Mouse (Mus musculus) MEL (cell line): ENCODE data around the gene Cbl. TPM values are rescaled to one million over a fixed set of nuclear protein-coding genes. Genes with fewer than 3 reads are reported as not detected.

Experiments used
- DNase-seq: peaks from one replicate; pipeline ENCODE4 v3.0.0; 2011; ENCODE audit warnings: low read depth, low spot score
- H3K27ac ChIP-seq: 2 replicates; pipeline ENCODE4 v1.5.1; 2012; ENCODE audit warnings: low read depth, mild to moderate bottlenecking, control low read depth, low read length, moderate library complexity; ENCODE audit not compliant: control insufficient read depth
- H3K27me3 ChIP-seq, 2 experiments: fragments of 150-350 bp in 1 of 2; sonication (generic) in 1 of 2; 2 replicates each; pipeline ENCODE4 v1.6.1; 2012; ENCODE audit warnings: low read length in 2 of 2, mild to moderate bottlenecking in 2 of 2, improper control_type of control experiment in 1 of 2, moderate library complexity in 1 of 2; ENCODE audit not compliant: insufficient read depth in 2 of 2, control insufficient read depth in 1 of 2
- H3K36me3 ChIP-seq, 2 experiments: 2 replicates each; pipeline ENCODE4 v1.6.1; 2012 to 2014; ENCODE audit warnings: low read length in 2 of 2, improper control_type of control experiment in 1 of 2, inconsistent platforms in 1 of 2, mild to moderate bottlenecking in 1 of 2; ENCODE audit not compliant: insufficient read depth in 2 of 2, control insufficient read depth in 1 of 2
- H3K4me1 ChIP-seq, 2 experiments: fragments of 150-350 bp in 1 of 2; sonication (generic) in 1 of 2; 2 replicates each; pipeline ENCODE4 v1.6.1; 2012; ENCODE audit warnings: low read length in 2 of 2, improper control_type of control experiment in 1 of 2, mild to moderate bottlenecking in 1 of 2; ENCODE audit not compliant: insufficient read depth in 2 of 2, control insufficient read depth in 1 of 2
- H3K4me3 ChIP-seq, 2 experiments: fragments of 150-350 bp in 1 of 2; sonication (generic) in 1 of 2; 2 replicates each; pipeline ENCODE4 v1.5.1; 2012; ENCODE audit warnings: low read depth in 2 of 2, low read length in 2 of 2, mild to moderate bottlenecking in 2 of 2, moderate library complexity in 2 of 2, control low read depth in 1 of 2, improper control_type of control experiment in 1 of 2; ENCODE audit not compliant: control insufficient read depth in 1 of 2, insufficient read depth in 1 of 2
- H3K79me2 ChIP-seq: 2 replicates; pipeline ENCODE4 v1.6.1; 2012; ENCODE audit warnings: mild to moderate bottlenecking, low read length, moderate library complexity; ENCODE audit not compliant: control insufficient read depth, poor library complexity, insufficient read depth
- H3K9ac ChIP-seq: 2 replicates; pipeline ENCODE4 v1.6.1; 2012; ENCODE audit warnings: low read depth, mild to moderate bottlenecking, control low read depth, low read length, moderate library complexity; ENCODE audit not compliant: control insufficient read depth, poor library complexity, severe bottlenecking
- H3K9me3 ChIP-seq: fragments of 150-350 bp; sonication (generic); replicated peaks from 2 replicates; pipeline ENCODE4 v1.6.1; 2012; ENCODE audit warnings: mild to moderate bottlenecking, low read length, improper control_type of control experiment, moderate library complexity; ENCODE audit not compliant: insufficient read depth
- BHLHE40 ChIP-seq: IDR thresholded peaks from 2 replicates; pipeline ENCODE4 v1.6.1; 2012; ENCODE audit warnings: low read depth, mild to moderate bottlenecking, inconsistent platforms, low read length, improper control_type of control experiment, borderline replicate concordance
- ELF1 ChIP-seq: IDR thresholded peaks from 2 replicates; pipeline ENCODE4 v1.6.1; 2014; ENCODE audit warnings: low read depth, mild to moderate bottlenecking, inconsistent platforms, low read length, improper control_type of control experiment, moderate library complexity
- EP300 ChIP-seq, 2 experiments: IDR thresholded peaks; 2 replicates each; pipeline ENCODE4 v1.6.1; 2011; ENCODE audit warnings: improper control_type of control experiment in 2 of 2, low read length in 2 of 2, low read depth in 1 of 2, mild to moderate bottlenecking in 1 of 2
- HCFC1 ChIP-seq: IDR thresholded peaks from 2 replicates; pipeline ENCODE4 v1.6.1; 2012; ENCODE audit warnings: low read depth, mild to moderate bottlenecking, inconsistent platforms, low read length, improper control_type of control experiment, moderate library complexity
- JUND ChIP-seq: IDR thresholded peaks from 2 replicates; pipeline ENCODE4 v1.6.1; 2011; ENCODE audit warnings: low read depth, mild to moderate bottlenecking, improper control_type of control experiment, low read length
- KAT2A ChIP-seq: conservative IDR thresholded peaks from 2 replicates; pipeline ENCODE4 v1.6.1; 2012; ENCODE audit warnings: low read depth, low read length, improper control_type of control experiment, inconsistent platforms
- MAFK ChIP-seq: IDR thresholded peaks from 2 replicates; pipeline ENCODE4 v1.6.1; 2011; ENCODE audit warnings: low read depth, mild to moderate bottlenecking, low read length, improper control_type of control experiment, borderline replicate concordance
- MAX ChIP-seq: IDR thresholded peaks from 2 replicates; pipeline ENCODE4 v1.6.1; 2011; ENCODE audit warnings: low read length, improper control_type of control experiment
- MAZ ChIP-seq: IDR thresholded peaks from 2 replicates; pipeline ENCODE4 v1.6.1; 2012; ENCODE audit warnings: low read depth, mild to moderate bottlenecking, inconsistent platforms, low read length, improper control_type of control experiment
- MEF2A ChIP-seq: IDR thresholded peaks from 2 replicates; pipeline ENCODE4 v1.6.1; 2014; ENCODE audit warnings: low read depth, mild to moderate bottlenecking, inconsistent platforms, low read length, improper control_type of control experiment; ENCODE audit not compliant: poor library complexity, insufficient replicate concordance, severe bottlenecking; ENCODE audit errors: extremely low read depth
- MYB ChIP-seq: IDR thresholded peaks from 2 replicates; pipeline ENCODE4 v1.6.1; 2011; ENCODE audit warnings: mild to moderate bottlenecking, low read depth, low read length, improper control_type of control experiment
- NRF1 ChIP-seq: IDR thresholded peaks from 2 replicates; pipeline ENCODE4 v1.6.1; 2014; ENCODE audit warnings: low read depth, mild to moderate bottlenecking, inconsistent platforms, low read length, improper control_type of control experiment, moderate library complexity; ENCODE audit not compliant: poor library complexity, insufficient read depth, severe bottlenecking
- POLR2AphosphoS2 ChIP-seq: IDR thresholded peaks from 2 replicates; pipeline ENCODE4 v1.6.1; 2011; ENCODE audit warnings: low read length, improper control_type of control experiment
- POLR2AphosphoS5 ChIP-seq: IDR thresholded peaks from 2 replicates; pipeline ENCODE4 v1.6.1; 2012; ENCODE audit warnings: low read depth, borderline replicate concordance, mild to moderate bottlenecking, inconsistent platforms, low read length, moderate library complexity, mixed read lengths
- RAD21 ChIP-seq: IDR thresholded peaks from 2 replicates; pipeline ENCODE4 v1.6.1; 2011; ENCODE audit warnings: mild to moderate bottlenecking, low read depth, low read length, improper control_type of control experiment
- TBP ChIP-seq: IDR thresholded peaks from 2 replicates; pipeline ENCODE4 v1.8.0; 2011; ENCODE audit warnings: low read depth, low read length, improper control_type of control experiment
- TCF12 ChIP-seq: IDR thresholded peaks from 2 replicates; pipeline ENCODE4 v1.6.1; 2014; ENCODE audit warnings: low read depth, mild to moderate bottlenecking, inconsistent platforms, low read length, improper control_type of control experiment, moderate library complexity
- USF1 ChIP-seq: IDR thresholded peaks from 2 replicates; pipeline ENCODE4 v1.6.1; 2014; ENCODE audit warnings: low read depth, mild to moderate bottlenecking, inconsistent platforms, low read length, improper control_type of control experiment, moderate library complexity
- USF2 ChIP-seq, 2 experiments: IDR thresholded peaks; 2 replicates each; pipeline ENCODE4 v1.6.1; 2011 to 2012; ENCODE audit warnings: improper control_type of control experiment in 2 of 2, low read length in 2 of 2, borderline replicate concordance in 1 of 2, inconsistent platforms in 1 of 2, low read depth in 1 of 2, mild to moderate bottlenecking in 1 of 2; ENCODE audit not compliant: insufficient read depth in 1 of 2
- ZC3H11A ChIP-seq: IDR thresholded peaks from 2 replicates; pipeline ENCODE4 v1.6.1; 2012; ENCODE audit warnings: low read depth, mild to moderate bottlenecking, inconsistent platforms, low read length, improper control_type of control experiment
- ZKSCAN1 ChIP-seq: IDR thresholded peaks from 2 replicates; pipeline ENCODE4 v1.6.1; 2012; ENCODE audit warnings: low read depth, mild to moderate bottlenecking, inconsistent platforms, low read length, improper control_type of control experiment, moderate library complexity
- ZMIZ1 ChIP-seq: IDR thresholded peaks from 2 replicates; pipeline ENCODE4 v1.6.1; 2012; ENCODE audit warnings: low read depth, mild to moderate bottlenecking, inconsistent platforms, low read length, improper control_type of control experiment, moderate library complexity
- ZNF384 ChIP-seq: IDR thresholded peaks from 2 replicates; pipeline ENCODE4 v1.6.1; 2012; ENCODE audit warnings: low read depth, mild to moderate bottlenecking, inconsistent platforms, low read length, improper control_type of control experiment
- polyA plus RNA-seq, 2 experiments: library from polyadenylated mRNA; stranded (reverse) in 1 of 2; unstranded in 1 of 2; fragments of >175 nt in 1 of 2; fragments of >200 nt in 1 of 2; gene quantifications; 2 replicates each; pipeline versions ENCODE4 v1.2.1 to v1.2.4; 2012; ENCODE audit warnings: low replicate concordance in 2 of 2, low read depth in 1 of 2; ENCODE audit not compliant: insufficient read length in 2 of 2, insufficient read depth in 1 of 2, missing spikeins in 1 of 2
- total RNA-seq: library from RNA; depleted of rRNA; stranded (reverse); fragments of 300-350 nt; gene quantifications from 2 replicates; pipeline ENCODE4 v1.2.3, GENCODE M21; 2012

The Cbl gene
- total and polyA plus RNA-seq, 3 experiments = 9.1 to 41.1 (median 36.8) TPM

DNA sequence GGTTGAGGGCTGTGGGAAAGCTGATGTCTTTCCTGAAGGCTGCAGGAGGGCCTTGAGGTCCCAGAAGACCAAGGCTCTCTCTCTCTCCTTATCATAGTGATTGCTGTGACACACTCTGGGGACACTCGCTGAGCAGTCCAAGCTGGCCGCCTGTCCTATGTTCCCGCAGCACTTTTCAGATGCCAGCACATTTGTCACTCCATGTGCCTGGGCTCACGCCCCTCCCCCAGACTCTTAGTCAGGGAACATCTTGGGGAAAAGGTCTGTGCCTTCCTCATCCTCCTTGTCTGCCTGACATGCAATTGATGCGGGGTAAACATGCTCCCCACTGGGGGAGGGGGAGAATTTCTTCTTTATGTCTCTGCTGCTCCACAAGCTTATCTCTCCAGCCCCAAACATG is 49.3 kb upstream of the Cbl start:
- H3K9ac ChIP-seq = no peak overlapping the region
- TF ChIP-seq NRF1 = no peak
- TF ChIP-seq TBP = no peak
- no peak for TF ChIP-seq ZMIZ1
- TF ChIP-seq MEF2A = no peak
- TF ChIP-seq JUND = no peak
- no peak for TF ChIP-seq POLR2AphosphoS2
- no peak for TF ChIP-seq MAX
- no peak for TF ChIP-seq HCFC1
- TF ChIP-seq ZNF384 = no peak
- H3K9me3 ChIP-seq = no peaks in the 10 kb centered on the region
- H3K4me3 ChIP-seq = no peak overlapping the region
- H3K79me2 ChIP-seq = peaks cover 8% of the 10 kb centered on the region; the same call in 1 of the 2 replicates
- no peak overlapping the region for H3K27ac ChIP-seq
- DNase-seq = no peak
- H3K27me3 ChIP-seq = no peaks in the 10 kb centered on the region
- peaks cover 2 to 15% of the 10 kb centered on the region in 2 experiments for H3K4me1 ChIP-seq
- H3K36me3 ChIP-seq = peaks cover 0 to 2% of the 10 kb centered on the region in 2 experiments; a peak in 3 of 4 replicates

GRCm38 (mm10) chr9:44269973-44270372 is 36.1 kb upstream of the Cbl start:
- no peak for DNase-seq
- no peaks in the 10 kb centered on the region; the same call in 1 of the 2 replicates for H3K79me2 ChIP-seq
- H3K27me3 ChIP-seq = no peaks in the 10 kb centered on the region
- no peak overlapping the region for H3K4me3 ChIP-seq
- H3K27ac ChIP-seq = no peak overlapping the region
- no peak for TF ChIP-seq ZKSCAN1
- no peak for TF ChIP-seq TBP
- TF ChIP-seq KAT2A = no peak
- no peak for TF ChIP-seq TCF12
- no peak for TF ChIP-seq MYB
- no peak for TF ChIP-seq MAFK
- TF ChIP-seq MAZ = no peak
- TF ChIP-seq USF2 (IDR thresholded peaks at IDR 0.05; ENCODE audit: borderline replicate concordance in 1 of 2, insufficient read depth in 1 of 2, low read depth in 1 of 2, low read length in 2 of 2) = no peak
- TF ChIP-seq ELF1 = no peak
- TF ChIP-seq BHLHE40 = no peak
- TF ChIP-seq JUND = no peak
- no peak for TF ChIP-seq RAD21
- no peak for TF ChIP-seq USF1
- no peak for TF ChIP-seq POLR2AphosphoS5
- no peak for TF ChIP-seq EP300 (IDR thresholded peaks at IDR 0.05; ENCODE audit: low read depth in 1 of 2, low read length in 2 of 2)
- TF ChIP-seq ZC3H11A = no peak
- TF ChIP-seq MAX = no peak
- H3K36me3 ChIP-seq = peaks cover 0 to 6% of the 10 kb centered on the region in 2 experiments; a peak in 1 of 4 replicates
- H3K9me3 ChIP-seq = no peaks in the 10 kb centered on the region
- H3K9ac ChIP-seq = no peak overlapping the region
- peaks cover 0 to 8% of the 10 kb centered on the region in 2 experiments; a peak in 1 of 4 replicates for H3K4me1 ChIP-seq
